Mouse (Mus musculus): ENCODE data around the gene Garnl3. TPM values are rescaled to one million over a fixed set of nuclear protein-coding genes. Genes with fewer than 3 reads are reported as not detected.

The Garnl3 gene
- polyA plus RNA-seq, 2 experiments = 0.53 to 0.56 TPM

DNA sequence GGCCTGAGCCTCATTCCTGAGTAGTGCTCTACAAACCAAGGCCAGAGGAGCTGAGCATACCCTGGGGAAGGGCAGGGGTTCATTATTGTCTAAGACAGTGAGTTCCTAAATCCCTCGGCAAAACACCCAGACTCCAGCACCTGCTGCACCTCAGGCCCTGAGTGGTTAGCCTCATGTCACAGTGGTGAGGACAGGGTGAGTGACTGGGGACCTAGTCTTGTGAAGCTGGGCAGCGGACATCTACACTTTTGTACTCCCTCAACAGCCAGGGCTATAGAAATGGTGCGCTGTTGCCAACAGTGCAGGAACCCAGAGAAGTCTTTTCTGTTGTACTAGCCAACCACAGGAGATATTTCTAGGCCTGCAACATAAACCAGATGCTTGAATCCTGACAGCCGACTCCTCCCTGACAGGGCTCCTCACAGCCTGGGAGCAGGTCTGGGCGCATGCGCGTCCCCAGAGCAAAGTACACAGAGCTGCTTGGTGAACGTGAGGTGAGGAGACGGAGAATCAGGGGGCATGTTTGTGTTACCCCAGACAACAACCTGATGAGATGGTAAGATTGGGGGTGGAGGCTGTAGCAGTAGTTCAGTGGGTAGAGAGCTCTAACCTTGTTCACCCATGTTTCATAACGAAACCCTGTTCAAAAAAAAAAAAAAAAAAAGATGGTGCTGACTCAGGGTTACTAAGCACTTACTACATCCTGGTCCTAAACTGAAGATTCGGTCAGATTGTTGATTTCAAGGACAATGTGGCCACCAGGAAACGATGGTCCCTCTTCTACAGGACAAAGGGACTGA lies 46.2 kb upstream of the Garnl3 start:
- no peak overlapping the region for H3K4me2 ChIP-seq (ENCODE audit: low read depth)
- H3K9me3 ChIP-seq (ENCODE audit: control insufficient read depth, low read length) = no peaks in the 10 kb centered on the region
- no peak overlapping the region for H3K4me3 ChIP-seq (ENCODE audit: insufficient read depth in 1 of 2, low read depth in 2 of 2, low read length in 2 of 2)
- peaks cover 0 to 4% of the 10 kb centered on the region in 2 experiments; a peak in 1 of 4 replicates for H3K4me1 ChIP-seq (replicated peaks; ENCODE audit: control insufficient read depth in 2 of 2, insufficient read depth in 2 of 2, low read length in 1 of 2)
- WGBS (ENCODE audit: insufficient replicate concordance) = 67% methylated on average over 12 of the region's 12 CpGs
- no peaks in the 10 kb centered on the region for H3K36me3 ChIP-seq (replicated peaks; ENCODE audit: control insufficient read depth, insufficient read depth, low read depth)
- no peak overlapping the region for H3K27ac ChIP-seq
- no peak for TF ChIP-seq EP300 (IDR thresholded peaks at IDR 0.05; ENCODE audit: low read depth)
- no peak for TF ChIP-seq CTCF (IDR thresholded peaks at IDR 0.05; ENCODE audit: low read depth)
- DNase-seq (ENCODE audit: low read depth in 3 of 3, low spot score in 3 of 3) (no peak), ATAC-seq (ENCODE audit: insufficient read depth) (no peak)
- no peak overlapping the region for H3K9ac ChIP-seq (replicated peaks)
- no peaks in the 10 kb centered on the region for H3K27me3 ChIP-seq (ENCODE audit: control insufficient read depth, insufficient read depth, low read length)

- H3K4me2 ChIP-seq (ENCODE audit: low read depth) = no peak overlapping the region
- H3K4me1 ChIP-seq (replicated peaks; ENCODE audit: control insufficient read depth in 2 of 2, insufficient read depth in 2 of 2, low read length in 1 of 2) = peaks cover 0 to 4% of the 10 kb centered on the region in 2 experiments; a peak in 1 of 4 replicates
- DNase-seq (ENCODE audit: low read depth in 3 of 3, low spot score in 3 of 3) = no peak
- no peak overlapping the region for H3K4me3 ChIP-seq (ENCODE audit: insufficient read depth in 1 of 2, low read depth in 2 of 2, low read length in 2 of 2)
- no peak for ATAC-seq (ENCODE audit: insufficient read depth)
- H3K9me3 ChIP-seq (ENCODE audit: control insufficient read depth, low read length) = no peaks in the 10 kb centered on the region
- no peak overlapping the region for H3K9ac ChIP-seq (replicated peaks)
- H3K27ac ChIP-seq = no peak overlapping the region
- TF ChIP-seq EP300 (IDR thresholded peaks at IDR 0.05; ENCODE audit: low read depth) = no peak
- TF ChIP-seq CTCF (IDR thresholded peaks at IDR 0.05; ENCODE audit: low read depth) = no peak
- no peaks in the 10 kb centered on the region for H3K27me3 ChIP-seq (ENCODE audit: control insufficient read depth, insufficient read depth, low read length)
- H3K36me3 ChIP-seq (replicated peaks; ENCODE audit: control insufficient read depth, insufficient read depth, low read depth) = no peaks in the 10 kb centered on the region
- WGBS (ENCODE audit: insufficient replicate concordance) = 62% methylated on average over 2 of the region's 2 CpGs
Measured at GRCm38 (mm10) chr2:33176921-33177320, 45.5 kb upstream of the Garnl3 start.

GRCm38 (mm10) chr2:33176516-33176915 lies 45.1 kb upstream of the Garnl3 start:
- Histone ChIP-seq H3K27me3 (ENCODE audit: control insufficient read depth, insufficient read depth, low read length) (no peaks in the 10 kb centered on the region), H3K4me3 (ENCODE audit: insufficient read depth in 1 of 2, low read depth in 2 of 2, low read length in 2 of 2) (no peak overlapping the region), H3K27ac (no peak overlapping the region), H3K9ac (replicated peaks) (no peak overlapping the region), H3K9me3 (ENCODE audit: control insufficient read depth, low read length) (no peaks in the 10 kb centered on the region), H3K4me2 (ENCODE audit: low read depth) (no peak overlapping the region), H3K4me1 (replicated peaks; ENCODE audit: control insufficient read depth in 2 of 2, insufficient read depth in 2 of 2, low read length in 1 of 2) (peaks cover 0 to 4% of the 10 kb centered on the region in 2 experiments; a peak in 1 of 4 replicates), H3K36me3 (replicated peaks; ENCODE audit: control insufficient read depth, insufficient read depth, low read depth) (no peaks in the 10 kb centered on the region)
- 16% methylated on average over 7 of the region's 7 CpGs for WGBS (ENCODE audit: insufficient replicate concordance)
- ATAC-seq (ENCODE audit: insufficient read depth) (no peak), DNase-seq (ENCODE audit: low read depth in 3 of 3, low spot score in 3 of 3) (peak in 1 of 3 experiments; percentile 14)
- no peak for TF ChIP-seq EP300 (IDR thresholded peaks at IDR 0.05; ENCODE audit: low read depth)
- no peak for TF ChIP-seq CTCF (IDR thresholded peaks at IDR 0.05; ENCODE audit: low read depth)

DNA sequence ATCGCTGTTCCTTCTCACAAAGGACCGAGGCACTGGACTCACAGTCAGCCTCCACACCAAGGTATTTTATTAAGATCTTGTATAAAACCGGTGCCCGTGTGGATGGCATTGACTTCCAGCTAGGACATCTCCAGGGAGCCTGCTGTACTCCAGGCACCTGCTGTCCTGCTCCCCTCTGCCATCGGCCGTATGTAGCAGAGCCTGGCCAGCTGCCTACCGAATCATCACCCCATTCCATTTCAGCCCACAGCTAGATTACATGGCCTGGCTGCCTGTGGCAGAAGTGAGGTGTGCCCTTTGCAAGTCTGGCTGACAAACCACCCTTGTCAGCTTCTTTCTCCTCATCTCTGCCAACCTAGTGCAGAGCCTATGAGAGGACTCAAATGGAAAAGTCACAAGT lies 42.2 kb upstream of the Garnl3 start:
- peaks cover 0 to 4% of the 10 kb centered on the region in 2 experiments; a peak in 1 of 4 replicates for H3K4me1 ChIP-seq (replicated peaks; ENCODE audit: control insufficient read depth in 2 of 2, insufficient read depth in 2 of 2, low read length in 1 of 2)
- no peak overlapping the region for H3K4me2 ChIP-seq (ENCODE audit: low read depth)
- H3K4me3 ChIP-seq (ENCODE audit: insufficient read depth in 1 of 2, low read depth in 2 of 2, low read length in 2 of 2) = no peak overlapping the region
- WGBS (ENCODE audit: insufficient replicate concordance) = 77% methylated on average over 7 of the region's 7 CpGs
- no peaks in the 10 kb centered on the region for H3K36me3 ChIP-seq (replicated peaks; ENCODE audit: control insufficient read depth, insufficient read depth, low read depth)
- no peaks in the 10 kb centered on the region for H3K9me3 ChIP-seq (ENCODE audit: control insufficient read depth, low read length)
- no peak for TF ChIP-seq EP300 (IDR thresholded peaks at IDR 0.05; ENCODE audit: low read depth)
- no peak overlapping the region for H3K27ac ChIP-seq
- no peak overlapping the region for H3K9ac ChIP-seq (replicated peaks)
- no peaks in the 10 kb centered on the region for H3K27me3 ChIP-seq (ENCODE audit: control insufficient read depth, insufficient read depth, low read length)
- DNase-seq (ENCODE audit: low read depth in 3 of 3, low spot score in 3 of 3) (no peak), ATAC-seq (ENCODE audit: insufficient read depth) (no peak)

- H3K27me3 ChIP-seq (ENCODE audit: control insufficient read depth, insufficient read depth, low read length) = no peaks in the 10 kb centered on the region
- H3K9me3 ChIP-seq (ENCODE audit: control insufficient read depth, low read length) = no peaks in the 10 kb centered on the region
- DNase-seq (ENCODE audit: low read depth in 3 of 3, low spot score in 3 of 3) (no peak), ATAC-seq (ENCODE audit: insufficient read depth) (no peak)
- no peak overlapping the region for H3K4me2 ChIP-seq (ENCODE audit: low read depth)
- H3K9ac ChIP-seq (replicated peaks) = no peak overlapping the region
- H3K36me3 ChIP-seq (replicated peaks; ENCODE audit: control insufficient read depth, insufficient read depth, low read depth) = no peaks in the 10 kb centered on the region
- H3K4me3 ChIP-seq (ENCODE audit: insufficient read depth in 1 of 2, low read depth in 2 of 2, low read length in 2 of 2) = no peak overlapping the region
- H3K27ac ChIP-seq = no peak overlapping the region
- no peak for TF ChIP-seq EP300 (IDR thresholded peaks at IDR 0.05; ENCODE audit: low read depth)
- TF ChIP-seq CTCF (IDR thresholded peaks at IDR 0.05; ENCODE audit: low read depth) = no peak
- peaks cover 0 to 4% of the 10 kb centered on the region in 2 experiments; a peak in 1 of 4 replicates for H3K4me1 ChIP-seq (replicated peaks; ENCODE audit: control insufficient read depth in 2 of 2, insufficient read depth in 2 of 2, low read length in 1 of 2)
- 46% methylated on average over 10 of the region's 10 CpGs for WGBS (ENCODE audit: insufficient replicate concordance)
Measured at GRCm38 (mm10) chr2:33173126-33173525, 41.7 kb upstream of the Garnl3 start.

Data from liver, embryonic 14.5 days (tissue).